Mouse (Mus musculus): ENCODE measurements around the gene Tulp1.

- TF ChIP-seq CTCF (IDR thresholded peaks at IDR 0.05; ENCODE audit: low read depth) = peak; percentile 88
- no peak for TF ChIP-seq EP300 (optimal IDR thresholded peaks at IDR 0.05)
These were observed 8.8 kb upstream of the Tulp1 start for GRCm38 (mm10) chr17:28373821-28374220.
